Mouse (Mus musculus): ENCODE results near the gene Fam89a. TPM values are rescaled to one million over a fixed set of nuclear protein-coding genes. Genes with fewer than 3 reads are reported as not detected.

Fam89a gene
- polyA plus RNA-seq, 1 experiment from 2014 or later, result 3.1 TPM

DNA sequence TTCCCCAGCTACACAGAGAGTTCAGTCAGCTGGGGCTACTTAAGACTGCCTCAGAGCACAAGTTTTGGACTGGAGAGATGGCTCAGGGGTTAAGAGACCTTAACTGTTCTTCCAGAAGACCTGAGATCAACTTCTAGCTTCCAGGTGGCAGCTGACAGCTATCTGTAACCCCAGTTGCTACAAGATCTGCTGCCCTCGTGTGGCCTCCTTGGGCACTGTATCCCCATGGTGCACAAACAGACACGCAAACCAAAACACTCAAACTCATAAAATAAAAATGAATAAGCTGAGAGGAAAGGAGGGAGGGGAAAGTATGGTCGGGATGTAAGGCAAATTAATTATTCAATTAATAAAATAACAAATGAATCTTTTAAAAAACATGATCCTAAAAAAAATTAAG is 6.9 kb upstream of the Fam89a start:
- H3K4me2 ChIP-seq, result no peak overlapping the region
- no peaks in the 10 kb centered on the region for H3K9me3 ChIP-seq (replicated peaks; ENCODE audit: control insufficient read depth, low read length)
- no peak overlapping the region for H3K4me3 ChIP-seq (ENCODE audit: low read depth, low read length)
- H3K9ac ChIP-seq (ENCODE audit: low read depth, low read length), result no peak overlapping the region
- no peaks in the 10 kb centered on the region for H3K27me3 ChIP-seq (ENCODE audit: control insufficient read depth, insufficient read depth, low read length)
- no peaks in the 10 kb centered on the region for H3K36me3 ChIP-seq (ENCODE audit: control insufficient read depth, insufficient read depth, low read length)
- ATAC-seq (replicated peaks; ENCODE audit: insufficient number of reproducible peaks, low FRiP score, low TSS enrichment), result no peak
- H3K4me1 ChIP-seq (ENCODE audit: control insufficient read depth, insufficient read depth, low read length), result no peaks in the 10 kb centered on the region
- 48% methylated on average over 3 of the region's 3 CpGs for WGBS (ENCODE audit: insufficient replicate concordance)
- no peak overlapping the region for H3K27ac ChIP-seq (ENCODE audit: low read depth, low read length)

DNA sequence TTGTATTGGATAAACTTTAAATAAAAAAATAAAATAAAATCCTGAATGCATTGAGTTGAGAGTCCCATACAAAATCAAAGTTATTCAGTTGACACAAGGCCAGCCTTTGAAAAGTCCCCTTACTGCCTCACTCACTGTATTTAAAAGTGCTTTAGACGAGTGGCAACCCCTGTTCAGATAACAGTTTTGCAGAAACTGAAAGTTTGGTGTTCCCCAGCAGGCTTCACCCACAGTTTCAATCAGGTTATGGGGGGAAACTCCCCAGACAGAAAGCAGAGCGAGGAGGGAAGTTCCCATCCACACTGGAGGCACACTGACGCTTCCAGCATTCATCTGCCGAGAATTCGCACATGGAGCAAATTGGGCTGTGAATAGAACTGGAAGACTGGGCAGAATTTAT is 5.0 kb upstream of the Fam89a start:
- Histone ChIP-seq H3K27me3 (ENCODE audit: control insufficient read depth, insufficient read depth, low read length) (peaks cover 16% of the 10 kb centered on the region), H3K36me3 (ENCODE audit: control insufficient read depth, insufficient read depth, low read length) (no peaks in the 10 kb centered on the region), H3K4me3 (ENCODE audit: low read depth, low read length) (no peak overlapping the region), H3K4me1 (ENCODE audit: control insufficient read depth, insufficient read depth, low read length) (0 out of 2 replicates have a peak, but pooled peaks cover 3% of the 10 kb centered on the region), H3K27ac (ENCODE audit: low read depth, low read length) (no peak overlapping the region), H3K9me3 (replicated peaks; ENCODE audit: control insufficient read depth, low read length) (no peaks in the 10 kb centered on the region), H3K4me2 (no peak overlapping the region), H3K9ac (ENCODE audit: low read depth, low read length) (no peak overlapping the region)
- no peak for ATAC-seq (replicated peaks; ENCODE audit: insufficient number of reproducible peaks, low FRiP score, low TSS enrichment)
- 55% methylated on average over 5 of the region's 5 CpGs for WGBS (ENCODE audit: insufficient replicate concordance)

DNA sequence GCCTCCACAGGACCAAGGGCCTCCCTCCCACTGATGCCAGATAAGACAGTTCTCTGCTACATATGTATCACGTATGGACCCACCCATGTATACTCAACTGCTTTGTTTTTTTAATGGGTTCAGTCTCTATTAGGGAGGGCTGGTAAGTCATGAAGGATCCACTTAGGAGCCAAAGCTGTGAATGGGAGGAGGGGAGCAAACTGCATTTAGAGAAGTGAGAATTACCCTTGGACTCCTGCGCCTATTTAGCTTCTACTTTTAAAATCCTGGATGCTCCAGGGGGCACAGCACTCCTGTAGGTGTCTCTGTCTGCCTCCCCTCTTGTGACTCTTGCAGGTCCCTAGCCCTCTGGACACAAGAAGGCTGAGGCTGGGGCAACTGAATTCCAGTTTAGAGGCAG is 4.5 kb upstream of the Fam89a start:
- H3K4me1 ChIP-seq (ENCODE audit: control insufficient read depth, insufficient read depth, low read length), result peaks cover 6% of the 10 kb centered on the region
- H3K36me3 ChIP-seq (ENCODE audit: control insufficient read depth, insufficient read depth, low read length), result no peaks in the 10 kb centered on the region
- no peak overlapping the region for H3K4me3 ChIP-seq (ENCODE audit: low read depth, low read length)
- no peak overlapping the region for H3K27ac ChIP-seq (ENCODE audit: low read depth, low read length)
- H3K27me3 ChIP-seq (ENCODE audit: control insufficient read depth, insufficient read depth, low read length), result peaks cover 20% of the 10 kb centered on the region
- WGBS (ENCODE audit: insufficient replicate concordance), result 33% methylated on average over 2 of the region's 2 CpGs
- ATAC-seq (replicated peaks; ENCODE audit: insufficient number of reproducible peaks, low FRiP score, low TSS enrichment), result no peak
- no peaks in the 10 kb centered on the region for H3K9me3 ChIP-seq (replicated peaks; ENCODE audit: control insufficient read depth, low read length)
- H3K9ac ChIP-seq (ENCODE audit: low read depth, low read length), result no peak overlapping the region
- H3K4me2 ChIP-seq, result no peak overlapping the region

DNA sequence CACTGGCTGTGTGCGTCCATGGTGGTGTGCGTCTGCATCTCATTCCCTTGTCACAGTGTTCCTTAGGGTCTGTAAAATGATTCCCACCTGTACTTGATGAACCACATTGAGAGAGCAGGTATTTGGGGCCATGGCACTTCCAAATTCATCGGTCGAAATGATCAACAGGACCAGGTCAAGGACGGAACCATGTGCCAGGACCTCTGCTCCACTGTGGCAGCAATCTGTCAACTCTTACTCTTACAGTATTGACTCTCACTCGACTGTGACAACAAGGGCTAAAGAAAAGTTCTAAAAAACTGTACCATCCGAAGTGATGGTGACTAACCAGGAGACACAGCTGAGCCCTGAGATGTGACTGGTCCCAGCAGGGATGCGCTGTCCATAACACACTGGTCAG is 3.8 kb upstream of the Fam89a start:
- Histone ChIP-seq H3K4me3 (ENCODE audit: low read depth, low read length) (no peak overlapping the region), H3K27ac (ENCODE audit: low read depth, low read length) (no peak overlapping the region), H3K36me3 (ENCODE audit: control insufficient read depth, insufficient read depth, low read length) (no peaks in the 10 kb centered on the region), H3K27me3 (ENCODE audit: control insufficient read depth, insufficient read depth, low read length) (peaks cover 27% of the 10 kb centered on the region), H3K9me3 (replicated peaks; ENCODE audit: control insufficient read depth, low read length) (no peaks in the 10 kb centered on the region), H3K9ac (ENCODE audit: low read depth, low read length) (no peak overlapping the region), H3K4me2 (no peak overlapping the region), H3K4me1 (ENCODE audit: control insufficient read depth, insufficient read depth, low read length) (peaks cover 13% of the 10 kb centered on the region)
- ATAC-seq (replicated peaks; ENCODE audit: insufficient number of reproducible peaks, low FRiP score, low TSS enrichment), result no peak
- 76% methylated on average over 8 of the region's 8 CpGs for WGBS (ENCODE audit: insufficient replicate concordance)

DNA sequence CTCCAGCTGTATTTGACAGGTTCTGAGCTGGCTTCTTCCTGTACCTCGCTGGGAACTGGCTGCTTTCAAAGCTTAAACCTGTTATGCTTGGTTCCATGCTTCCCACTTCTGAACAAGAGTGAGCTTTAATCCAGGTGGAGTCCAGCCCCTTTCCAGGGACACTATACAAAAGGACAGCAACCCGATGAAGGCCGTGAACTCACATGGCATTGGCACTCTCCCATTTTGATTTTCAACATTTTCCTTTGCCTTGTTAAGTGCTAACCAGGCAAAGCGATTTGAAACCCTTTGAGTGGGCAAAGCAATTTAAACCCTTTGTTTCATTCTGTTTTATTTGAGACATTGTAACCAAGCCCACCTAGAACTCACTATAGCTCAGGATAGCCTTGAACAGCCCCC is 3.2 kb upstream of the Fam89a start:
- H3K4me1 ChIP-seq (ENCODE audit: control insufficient read depth, insufficient read depth, low read length), result peaks cover 19% of the 10 kb centered on the region
- 37% methylated on average over 4 of the region's 4 CpGs for WGBS (ENCODE audit: insufficient replicate concordance)
- H3K4me3 ChIP-seq (ENCODE audit: low read depth, low read length), result no peak overlapping the region
- H3K27me3 ChIP-seq (ENCODE audit: control insufficient read depth, insufficient read depth, low read length), result peaks cover 34% of the 10 kb centered on the region
- no peak for ATAC-seq (replicated peaks; ENCODE audit: insufficient number of reproducible peaks, low FRiP score, low TSS enrichment)
- no peak overlapping the region for H3K4me2 ChIP-seq
- H3K27ac ChIP-seq (ENCODE audit: low read depth, low read length), result no peak overlapping the region
- no peaks in the 10 kb centered on the region for H3K36me3 ChIP-seq (ENCODE audit: control insufficient read depth, insufficient read depth, low read length)
- no peaks in the 10 kb centered on the region for H3K9me3 ChIP-seq (replicated peaks; ENCODE audit: control insufficient read depth, low read length)
- no peak overlapping the region for H3K9ac ChIP-seq (ENCODE audit: low read depth, low read length)

DNA sequence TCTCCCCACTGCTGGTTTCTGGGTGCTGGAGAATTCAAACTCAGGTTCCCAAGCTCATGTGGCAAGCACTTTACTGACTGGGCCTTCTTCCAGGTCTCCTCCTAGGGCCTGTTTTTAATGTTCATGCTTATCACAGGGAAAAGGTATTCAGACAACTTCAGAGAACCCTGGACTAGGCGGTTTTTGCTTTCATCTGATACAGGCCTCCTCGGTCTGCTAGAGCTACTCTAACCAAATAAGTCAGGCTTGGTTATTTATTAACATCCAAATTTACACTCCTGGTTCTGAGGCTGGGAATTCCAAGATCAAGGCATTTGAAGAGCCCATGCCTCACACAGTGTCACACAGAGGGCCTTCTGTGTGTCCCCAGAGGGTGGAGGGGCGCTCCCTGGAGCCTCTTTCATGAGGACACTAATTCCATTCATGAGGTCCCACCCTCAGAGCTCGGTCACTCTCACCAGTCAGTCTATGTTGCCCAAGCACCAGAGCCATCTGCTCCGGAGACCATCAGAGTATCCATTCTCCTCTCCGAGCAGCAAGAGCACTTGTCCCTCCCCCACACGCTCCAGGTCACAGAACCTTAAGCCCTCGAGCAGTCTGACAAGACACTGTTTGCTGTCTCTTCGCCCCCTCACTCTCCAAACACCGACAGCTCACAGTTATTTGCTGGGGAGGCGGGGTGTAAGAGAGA is 2.6 kb upstream of the Fam89a start:
- no peak for ATAC-seq (replicated peaks; ENCODE audit: insufficient number of reproducible peaks, low FRiP score, low TSS enrichment)
- no peaks in the 10 kb centered on the region for H3K9me3 ChIP-seq (replicated peaks; ENCODE audit: control insufficient read depth, low read length)
- no peaks in the 10 kb centered on the region for H3K36me3 ChIP-seq (ENCODE audit: control insufficient read depth, insufficient read depth, low read length)
- H3K27ac ChIP-seq (ENCODE audit: low read depth, low read length), result no peak overlapping the region
- H3K9ac ChIP-seq (ENCODE audit: low read depth, low read length), result no peak overlapping the region
- 17% methylated on average over 11 of the region's 11 CpGs for WGBS (ENCODE audit: insufficient replicate concordance)
- peaks cover 20% of the 10 kb centered on the region for H3K4me1 ChIP-seq (ENCODE audit: control insufficient read depth, insufficient read depth, low read length)
- no peak overlapping the region for H3K4me3 ChIP-seq (ENCODE audit: low read depth, low read length)
- peaks cover 38% of the 10 kb centered on the region for H3K27me3 ChIP-seq (ENCODE audit: control insufficient read depth, insufficient read depth, low read length)
- H3K4me2 ChIP-seq, result no peak overlapping the region

DNA sequence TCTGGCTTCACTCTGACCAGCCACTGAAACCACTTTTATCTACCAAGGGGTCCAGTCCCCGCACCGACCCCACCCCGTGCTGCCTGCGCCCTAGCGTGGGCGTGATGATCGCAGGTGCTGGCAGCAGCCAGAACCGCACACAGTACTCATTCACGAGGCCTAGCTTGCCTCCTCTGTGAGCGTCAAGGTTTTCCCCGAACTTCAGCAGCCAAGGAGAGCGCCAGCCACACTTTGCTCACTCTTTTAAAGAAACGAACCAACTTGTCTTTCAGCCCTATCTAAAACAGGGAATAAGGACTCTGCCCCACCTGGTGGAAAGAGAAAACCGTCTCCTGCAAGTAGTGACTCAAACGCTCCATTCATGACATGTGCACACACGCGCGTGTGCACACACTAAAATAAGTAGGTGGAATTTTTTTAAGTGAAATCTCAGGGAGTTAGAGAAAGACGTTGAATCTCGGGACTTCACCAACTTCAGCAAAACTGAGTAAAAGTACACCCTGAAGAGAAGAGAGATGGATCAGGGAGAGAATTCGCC is 762 bp upstream of the Fam89a start:
- Histone ChIP-seq H3K4me3 (ENCODE audit: low read depth, low read length) (no peak overlapping the region), H3K4me1 (ENCODE audit: control insufficient read depth, insufficient read depth, low read length) (peaks cover 20% of the 10 kb centered on the region), H3K9me3 (replicated peaks; ENCODE audit: control insufficient read depth, low read length) (no peaks in the 10 kb centered on the region), H3K9ac (ENCODE audit: low read depth, low read length) (no peak overlapping the region), H3K36me3 (ENCODE audit: control insufficient read depth, insufficient read depth, low read length) (no peaks in the 10 kb centered on the region), H3K27me3 (ENCODE audit: control insufficient read depth, insufficient read depth, low read length) (peaks cover 38% of the 10 kb centered on the region), H3K27ac (ENCODE audit: low read depth, low read length) (no peak overlapping the region), H3K4me2 (peak overlapping the region; percentile 95)
- WGBS (ENCODE audit: insufficient replicate concordance), result 37% methylated on average over 21 of the region's 21 CpGs
- ATAC-seq (replicated peaks; ENCODE audit: insufficient number of reproducible peaks, low FRiP score, low TSS enrichment), result no peak

DNA sequence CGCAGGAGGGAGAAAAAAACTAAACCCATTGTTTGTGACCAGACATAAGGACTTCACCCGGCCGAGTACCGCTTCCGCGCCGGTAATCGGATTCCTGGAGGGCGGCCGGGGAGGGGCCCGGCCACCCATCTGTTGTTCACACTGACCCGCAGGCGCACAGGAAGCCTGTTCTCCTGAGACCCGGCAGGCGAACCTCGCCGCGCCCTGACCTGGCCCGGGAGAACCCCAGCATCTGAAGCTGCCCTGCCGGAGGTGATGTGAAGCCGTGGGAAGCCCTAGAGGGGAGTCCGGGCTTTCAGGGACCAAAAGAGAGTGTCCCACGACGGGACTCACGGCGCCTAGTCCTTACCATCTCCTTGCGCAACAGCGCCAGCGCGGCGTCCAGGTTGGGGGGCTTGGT is 441 bp downstream of the Fam89a start:
- Histone ChIP-seq H3K4me3 (ENCODE audit: low read depth, low read length) (peak overlapping the region; percentile 64), H3K9ac (ENCODE audit: low read depth, low read length) (peak overlapping the region; percentile 62), H3K9me3 (replicated peaks; ENCODE audit: control insufficient read depth, low read length) (no peaks in the 10 kb centered on the region), H3K4me1 (ENCODE audit: control insufficient read depth, insufficient read depth, low read length) (peaks cover 20% of the 10 kb centered on the region), H3K27me3 (ENCODE audit: control insufficient read depth, insufficient read depth, low read length) (peaks cover 38% of the 10 kb centered on the region), H3K27ac (ENCODE audit: low read depth, low read length) (no peak overlapping the region), H3K4me2 (peak overlapping the region; percentile 95), H3K36me3 (ENCODE audit: control insufficient read depth, insufficient read depth, low read length) (no peaks in the 10 kb centered on the region)
- under 1% methylated on average over 26 of the region's 31 CpGs for whole genome bisulfite sequencing (ENCODE audit: insufficient replicate concordance)
- ATAC-seq (replicated peaks; ENCODE audit: insufficient number of reproducible peaks, low FRiP score, low TSS enrichment), result no peak

DNA sequence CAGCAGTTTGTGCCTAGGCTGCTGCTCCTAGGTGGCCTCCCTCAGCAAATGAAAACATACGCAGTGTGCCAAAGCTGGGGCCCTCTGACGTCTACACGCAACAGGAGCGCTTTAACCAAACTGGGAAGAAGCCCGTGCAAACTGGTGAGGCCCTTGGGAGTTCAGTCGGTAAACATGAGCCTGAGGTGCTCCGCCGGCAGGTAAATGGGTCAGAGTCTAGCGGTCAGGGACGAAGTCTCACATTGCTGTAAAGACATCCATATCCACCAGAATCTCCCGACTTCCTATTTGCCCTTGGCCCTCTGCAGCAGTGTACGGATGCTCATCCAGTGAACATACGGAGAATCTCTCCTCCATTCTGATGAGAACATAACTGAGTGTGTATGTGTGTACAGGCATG is 5.0 kb downstream of the Fam89a start:
- Histone ChIP-seq H3K4me3 (ENCODE audit: low read depth, low read length) (no peak overlapping the region), H3K27ac (ENCODE audit: low read depth, low read length) (no peak overlapping the region), H3K27me3 (ENCODE audit: control insufficient read depth, insufficient read depth, low read length) (peaks cover 22% of the 10 kb centered on the region), H3K9ac (ENCODE audit: low read depth, low read length) (no peak overlapping the region), H3K9me3 (replicated peaks; ENCODE audit: control insufficient read depth, low read length) (no peaks in the 10 kb centered on the region), H3K4me1 (ENCODE audit: control insufficient read depth, insufficient read depth, low read length) (peaks cover 17% of the 10 kb centered on the region), H3K4me2 (no peak overlapping the region), H3K36me3 (ENCODE audit: control insufficient read depth, insufficient read depth, low read length) (no peaks in the 10 kb centered on the region)
- no peak for ATAC-seq (replicated peaks; ENCODE audit: insufficient number of reproducible peaks, low FRiP score, low TSS enrichment)
- 67% methylated on average over 13 of the region's 13 CpGs for WGBS (ENCODE audit: insufficient replicate concordance)

All from heart, embryonic 11.5 days (tissue).